Mouse (Mus musculus) kidney, adult 18-20 months (tissue): Measurements from ENCODE around the gene Clip4.
"Not testable (repeated sequence)": the region's sequence is repeated elsewhere in the genome, so short reads cannot be mapped to it uniquely, and the experiment has no call there.

Source experiments
- DNase-seq: peaks from one replicate; pipeline ENCODE4 v3.0.0; 2021

Gene Clip4

GRCm38 (mm10) chr17:71768173-71768572, at the start of gene Clip4:
Gene Clip4, plus strand, starts transcription at chr17:71768473.
- not testable (repeated sequence) for DNase-seq

- DNase-seq: no peak
Observed at GRCm38 (mm10) chr17:71720434-71720833, 47.8 kb upstream of the Clip4 start.

GRCm38 (mm10) chr17:71721019-71721418, 47.3 kb upstream of the Clip4 start:
- no peak for DNase-seq

- no peak for DNase-seq
Observed at GRCm38 (mm10) chr17:71730655-71731054, 37.6 kb upstream of the Clip4 start.

- DNase-seq: no peak
Observed at GRCm38 (mm10) chr17:71736442-71736841, 31.8 kb upstream of the Clip4 start.

- DNase-seq: no peak
Observed at GRCm38 (mm10) chr17:71742156-71742555, 26.1 kb upstream of the Clip4 start.

GRCm38 (mm10) chr17:71742935-71743334, 25.3 kb upstream of the Clip4 start:
- DNase-seq: no peak

- no peak for DNase-seq
Observed at GRCm38 (mm10) chr17:71746114-71746513, 22.2 kb upstream of the Clip4 start.

GRCm38 (mm10) chr17:71747561-71747960, 20.7 kb upstream of the Clip4 start:
- no peak for DNase-seq

GRCm38 (mm10) chr17:71749616-71750168, 18.6 kb upstream of the Clip4 start:
- no peak for DNase-seq

- no peak for DNase-seq
Observed at GRCm38 (mm10) chr17:71752831-71753230, 15.4 kb upstream of the Clip4 start, which contains the start of gene Pcare. Gene Pcare, minus strand, starts transcription at chr17:71752894.

- DNase-seq: no peak
Observed at GRCm38 (mm10) chr17:71760536-71760935, 7.7 kb upstream of the Clip4 start.

GRCm38 (mm10) chr17:71769564-71769963, 1.3 kb downstream of the Clip4 start:
- no peak for DNase-seq

GRCm38 (mm10) chr17:71770696-71771095, 2.4 kb downstream of the Clip4 start:
- DNase-seq: no peak

- no peak for DNase-seq
Observed at GRCm38 (mm10) chr17:71774173-71774572, 5.9 kb downstream of the Clip4 start.

GRCm38 (mm10) chr17:71775279-71775678, 7.0 kb downstream of the Clip4 start:
- no peak for DNase-seq

- DNase-seq: no peak
Observed at GRCm38 (mm10) chr17:71778696-71779095, 10.4 kb downstream of the Clip4 start.

GRCm38 (mm10) chr17:71780490-71780889, 12.2 kb downstream of the Clip4 start:
- no peak for DNase-seq

GRCm38 (mm10) chr17:71780945-71781344, 12.7 kb downstream of the Clip4 start:
- DNase-seq: no peak

GRCm38 (mm10) chr17:71782242-71782698, 14.0 kb downstream of the Clip4 start:
- no peak for DNase-seq

- DNase-seq: peak; percentile 23
Observed at GRCm38 (mm10) chr17:71782699-71783365, 14.6 kb downstream of the Clip4 start.

- no peak for DNase-seq
Observed at GRCm38 (mm10) chr17:71783366-71783735, 15.1 kb downstream of the Clip4 start.

- no peak for DNase-seq
Observed at GRCm38 (mm10) chr17:71786456-71786855, 18.2 kb downstream of the Clip4 start.

- DNase-seq: no peak
Observed at GRCm38 (mm10) chr17:71791109-71791508, 22.8 kb downstream of the Clip4 start.

- DNase-seq: no peak
Observed at GRCm38 (mm10) chr17:71791622-71792021, 23.3 kb downstream of the Clip4 start.
